Mouse (Mus musculus): ENCODE measurements around the gene Ptgs1. TPM values are rescaled to one million over a fixed set of nuclear protein-coding genes. Genes with fewer than 3 reads are reported as not detected.

Ptgs1 gene
- polyA plus RNA-seq, 1 experiment = 25.6 TPM

- Histone ChIP-seq H3K4me1 (ENCODE audit: control insufficient read depth, insufficient read depth, low read length) (no peaks in the 10 kb centered on the region), H3K27ac (ENCODE audit: insufficient read depth, low read depth, low read length) (no peak overlapping the region), H3K4me3 (ENCODE audit: insufficient read depth, low read depth, low read length) (no peak overlapping the region), H3K36me3 (ENCODE audit: control insufficient read depth, insufficient read depth, low read length) (no peaks in the 10 kb centered on the region), H3K27me3 (replicated peaks; ENCODE audit: control insufficient read depth, insufficient read depth, low read length) (no peaks in the 10 kb centered on the region)
- WGBS = 40% methylated on average over 3 of the region's 3 CpGs
- no peak for TF ChIP-seq CTCF (conservative IDR thresholded peaks at IDR 0.05; ENCODE audit: insufficient read depth, insufficient read length, low read depth, low read length)
- no peak for TF ChIP-seq POLR2A (IDR thresholded peaks at IDR 0.05; ENCODE audit: low read depth, low read length)
- no peak for DNase-seq
Observed at GRCm38 (mm10) chr2:36278760-36279159, 48.5 kb downstream of the Ptgs1 start.

- Histone ChIP-seq H3K27me3 (replicated peaks; ENCODE audit: control insufficient read depth, insufficient read depth, low read length) (no peaks in the 10 kb centered on the region), H3K36me3 (ENCODE audit: control insufficient read depth, insufficient read depth, low read length) (no peaks in the 10 kb centered on the region), H3K4me1 (ENCODE audit: control insufficient read depth, insufficient read depth, low read length) (no peaks in the 10 kb centered on the region), H3K4me3 (ENCODE audit: insufficient read depth, low read depth, low read length) (no peak overlapping the region), H3K27ac (ENCODE audit: insufficient read depth, low read depth, low read length) (no peak overlapping the region)
- DNase-seq = no peak
- WGBS = 70% methylated on average over 1 of the region's 1 CpGs
- TF ChIP-seq POLR2A (IDR thresholded peaks at IDR 0.05; ENCODE audit: low read depth, low read length) (no peak), CTCF (conservative IDR thresholded peaks at IDR 0.05; ENCODE audit: insufficient read depth, insufficient read length, low read depth, low read length) (no peak)
Observed at GRCm38 (mm10) chr2:36281138-36281537, 50.9 kb downstream of the Ptgs1 start.

- H3K27ac ChIP-seq (ENCODE audit: insufficient read depth, low read depth, low read length) = no peak overlapping the region
- H3K4me1 ChIP-seq (ENCODE audit: control insufficient read depth, insufficient read depth, low read length) = no peaks in the 10 kb centered on the region
- no peaks in the 10 kb centered on the region for H3K36me3 ChIP-seq (ENCODE audit: control insufficient read depth, insufficient read depth, low read length)
- H3K27me3 ChIP-seq (replicated peaks; ENCODE audit: control insufficient read depth, insufficient read depth, low read length) = no peaks in the 10 kb centered on the region
- no peak overlapping the region for H3K4me3 ChIP-seq (ENCODE audit: insufficient read depth, low read depth, low read length)
- TF ChIP-seq POLR2A (IDR thresholded peaks at IDR 0.05; ENCODE audit: low read depth, low read length) (no peak), CTCF (conservative IDR thresholded peaks at IDR 0.05; ENCODE audit: insufficient read depth, insufficient read length, low read depth, low read length) (no peak)
- WGBS = 64% methylated on average over 1 of the region's 1 CpGs
- no peak for DNase-seq
Observed at GRCm38 (mm10) chr2:36282301-36282700, 52.1 kb downstream of the Ptgs1 start.

Other genes with a start within 250 kb of the Ptgs1 start
- 203 and 261 TPM in 2 replicates for gene Ndufa8, start 181.0 kb upstream of the Ptgs1 start, polyA plus RNA-seq (2012; rRNA removed)
- 0.61 and 1.7 TPM in 2 replicates for gene Morn5, start 181.0 kb upstream of the Ptgs1 start, polyA plus RNA-seq (2012; rRNA removed)
- gene Lhx6, start 125.0 kb upstream of the Ptgs1 start, polyA plus RNA-seq (2012; rRNA removed) = 1.4 and 1.7 TPM in 2 replicates
- 54.0 and 65.1 TPM in 2 replicates for gene Mrrf, start 94.0 kb upstream of the Ptgs1 start, polyA plus RNA-seq (2012; rRNA removed)
- gene Rbm18, start 93.7 kb upstream of the Ptgs1 start, polyA plus RNA-seq (2012; rRNA removed) = 10.9 and 15.2 TPM in 2 replicates
- not detected in 2 replicates for gene Olfr338, start 143.1 kb downstream of the Ptgs1 start, polyA plus RNA-seq (2012; rRNA removed)
- not detected in 2 replicates for gene Olfr339, start 188.5 kb downstream of the Ptgs1 start, polyA plus RNA-seq (2012; rRNA removed)
- gene Olfr340, start 222.2 kb downstream of the Ptgs1 start, polyA plus RNA-seq (2012; rRNA removed) = not detected in 2 replicates